Mouse (Mus musculus) frontal cortex, postnatal 36 days (tissue): ENCODE results near the gene Adora3.
A peak's percentile ranks its signal among the peaks of the same experiment; 100 is the strongest.

Experiments
- DNase-seq, 2 experiments: peaks; one replicate each; pipeline ENCODE4 v3.0.0; 2022; ENCODE audit warnings: low spot score in 2 of 2

Gene Adora3

DNA sequence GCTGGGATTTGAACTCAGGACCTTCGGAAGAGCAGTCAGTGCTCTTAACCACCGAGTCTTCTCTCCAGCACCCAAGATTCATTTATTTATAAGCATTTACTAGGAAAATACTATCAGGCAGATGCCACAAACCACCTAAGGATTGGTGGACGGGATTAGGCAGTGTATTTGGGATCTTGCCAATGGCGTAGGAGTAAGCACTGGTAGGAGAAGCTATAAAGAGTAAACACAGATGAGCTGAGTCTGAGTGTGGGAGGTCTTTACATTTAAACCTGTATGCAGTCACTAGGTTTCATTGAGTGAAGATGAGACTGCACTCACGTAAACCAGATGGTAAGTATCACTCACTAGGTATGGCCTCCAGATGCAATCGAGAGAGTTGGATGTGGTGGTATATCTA lies 63.3 kb downstream of the Adora3 start:
- peak in 1 of 2 experiments; percentile 34 for DNase-seq

- no peak for DNase-seq
Observed at GRCm38 (mm10) chr3:105935033-105935432, 64.4 kb downstream of the Adora3 start.

GRCm38 (mm10) chr3:105936111-105936510 lies 65.5 kb downstream of the Adora3 start:
- no peak for DNase-seq

DNA sequence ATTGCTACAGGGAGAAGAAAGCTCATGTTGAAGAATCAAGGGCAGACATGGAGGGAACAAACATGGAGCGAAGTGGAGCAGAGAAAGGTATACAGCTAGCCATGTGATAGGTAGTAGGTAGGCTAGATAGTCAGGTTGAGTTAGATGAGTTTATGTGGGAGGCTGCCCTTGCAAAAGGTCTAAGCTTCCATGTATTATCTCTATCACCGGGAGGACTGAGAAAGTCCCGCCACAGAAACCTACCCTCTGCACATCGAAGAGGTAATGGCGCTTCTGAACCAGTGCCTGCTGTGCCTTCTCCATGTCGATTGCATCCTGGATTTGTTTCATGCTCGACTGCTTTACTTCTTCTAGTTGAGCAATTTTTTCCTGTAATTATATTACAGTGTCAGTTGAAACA lies 80.7 kb downstream of the Adora3 start:
- DNase-seq, result no peak

GRCm38 (mm10) chr3:105957235-105957634 lies 86.6 kb downstream of the Adora3 start:
- DNase-seq, result no peak

- no peak for DNase-seq
Observed at GRCm38 (mm10) chr3:105958204-105958603, 87.5 kb downstream of the Adora3 start.
